Mouse (Mus musculus) heart, postnatal 36 days (tissue): Measurements from ENCODE around the gene Kpna3. TPM values are rescaled to one million over a fixed set of nuclear protein-coding genes. Genes with fewer than 3 reads are reported as not detected.
"Not testable (repeated sequence)": the region's sequence is repeated elsewhere in the genome, so short reads cannot be mapped to it uniquely, and the experiment has no call there.

Experiments
- DNase-seq, 2 experiments: peaks; one replicate each; pipeline ENCODE4 v3.0.0; 2021 to 2022
- intact Hi-C: fragments of 180-260 bp; cut with DNase I; formaldehyde crosslinking; loops from one replicate; pipeline ENCODE4 v1.15.1; 2025
- total RNA-seq, 2 experiments: library from RNA; stranded (reverse); gene quantifications; 2 replicates each; pipeline ENCODE4 v1.2.3; 2021

Kpna3 gene
- total RNA-seq, 2 experiments from 2014 or later, result 52.1 to 53.3 TPM

DNA sequence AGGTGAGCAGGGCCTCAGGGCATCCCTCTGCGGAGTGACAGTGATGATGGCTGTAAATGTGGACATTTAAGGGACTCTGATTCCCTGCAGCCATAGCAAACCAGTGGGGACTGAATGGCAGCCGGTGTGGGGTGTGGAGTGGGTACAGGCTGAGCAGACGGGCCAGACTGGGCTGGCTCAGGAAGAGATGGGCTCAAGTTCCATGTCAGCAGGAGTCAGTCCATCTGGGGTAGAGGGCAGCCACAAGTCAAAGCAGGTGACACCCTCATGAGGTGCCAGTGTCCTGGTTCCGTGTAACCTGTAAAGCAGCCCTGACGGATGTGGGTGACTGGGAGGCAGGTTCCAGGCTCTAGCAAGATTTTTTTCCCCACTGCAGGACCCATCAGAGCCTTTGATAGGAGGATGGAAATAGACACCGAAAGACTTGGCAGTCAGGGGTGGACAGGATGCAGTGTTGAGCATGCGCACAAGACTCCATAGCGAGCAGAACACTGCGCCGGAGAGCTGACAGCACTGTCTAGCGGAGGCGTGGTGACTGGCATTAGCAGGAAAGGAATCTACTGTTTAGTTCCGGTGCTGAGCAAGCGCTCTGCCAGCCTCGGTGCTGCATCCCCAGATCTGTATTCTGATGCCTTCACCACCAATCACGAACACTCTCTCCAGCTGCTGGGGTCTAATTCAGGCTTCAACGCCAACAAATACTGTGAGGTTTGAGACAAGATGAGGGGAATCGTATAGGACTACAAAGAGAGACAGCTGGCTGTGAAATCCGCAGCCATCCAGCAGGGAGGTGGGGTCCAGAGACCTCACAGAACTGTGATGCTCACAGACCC is 111.8 kb downstream of the Kpna3 start:
- peak; percentile 65 to 66 for DNase-seq
- intact Hi-C loops, result no loop called here

GRCm38 (mm10) chr14:61327007-61327406 is 112.7 kb downstream of the Kpna3 start:
- intact Hi-C loops, DNase-seq: not testable (repeated sequence)

GRCm38 (mm10) chr14:61322740-61323139 is 116.9 kb downstream of the Kpna3 start:
- no peak for DNase-seq
- intact Hi-C loops, result no loop called here

DNA sequence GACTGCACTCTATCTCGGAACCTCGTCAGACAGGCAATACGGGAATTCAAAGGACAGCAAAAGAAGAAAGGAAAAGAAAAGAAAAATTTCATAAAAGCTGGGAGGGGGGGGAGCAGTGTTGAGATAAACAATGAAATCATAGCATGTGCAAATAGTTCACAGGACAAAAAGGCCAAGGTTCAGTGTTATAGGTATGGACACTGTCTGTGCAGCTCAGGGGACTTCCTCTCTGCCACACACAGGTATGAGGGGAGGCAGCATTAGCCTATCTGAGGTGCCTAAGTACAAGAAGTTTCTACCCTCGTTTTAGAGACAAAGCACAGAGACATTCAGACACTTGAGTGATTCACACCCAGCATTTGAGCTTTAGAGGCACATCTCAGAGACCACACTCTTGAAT is 118.5 kb downstream of the Kpna3 start:
- intact Hi-C loops, result no loop called here
- no peak for DNase-seq

DNA sequence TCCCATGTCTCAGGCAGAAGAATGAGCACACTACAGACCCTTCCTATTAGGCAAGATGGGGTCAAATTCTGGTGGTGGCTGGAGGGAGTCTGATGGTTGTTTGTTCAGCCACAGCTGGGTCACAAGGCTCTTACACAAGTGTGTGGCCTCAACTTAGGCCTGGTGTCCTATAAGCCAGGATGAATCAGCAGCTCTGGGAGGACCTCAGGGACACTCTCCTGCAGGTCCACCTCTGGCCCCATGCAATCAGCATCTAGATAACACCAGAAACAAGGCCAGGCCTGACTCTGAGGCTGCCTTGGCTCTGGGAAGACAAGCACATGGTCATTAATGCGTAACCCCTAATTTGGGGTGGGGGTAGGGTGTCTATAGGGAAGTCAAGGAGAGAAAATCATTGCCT is 118.9 kb downstream of the Kpna3 start:
- intact Hi-C loops, result no loop called here
- DNase-seq, result no peak

DNA sequence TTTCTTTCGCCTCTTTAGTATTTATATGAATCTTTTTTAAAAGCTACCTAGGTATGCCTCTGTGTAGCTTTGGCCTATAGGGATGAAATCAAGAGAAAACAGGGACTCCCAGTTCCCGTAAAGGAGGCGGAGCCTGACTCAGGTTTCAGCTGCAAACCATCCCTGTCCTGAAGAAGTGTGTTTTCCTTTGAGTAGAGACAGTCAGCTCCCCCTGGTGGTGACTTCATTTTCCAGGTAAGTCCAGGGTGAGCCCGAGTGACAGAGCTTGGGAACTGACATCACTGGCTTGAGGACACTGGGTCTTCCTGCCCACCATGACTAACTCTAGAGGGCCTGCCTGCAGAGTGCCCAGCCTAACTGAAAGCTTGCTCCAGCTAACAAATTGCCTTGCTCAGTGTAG is 122.8 kb downstream of the Kpna3 start:
- intact Hi-C loops, result no loop called here
- peak; percentile 21 to 29 for DNase-seq

Other genes starting within 250 kb of the Kpna3 start
- gene Sgcg, start 181.4 kb downstream of the Kpna3 start, total RNA-seq, result 100 to 1,000 TPM; 237 to 263 TPM
- 1 to 10 TPM; 1.2 to 1.7 TPM for gene Arl11, start 130.1 kb downstream of the Kpna3 start, total RNA-seq
- gene Ebpl, start 79.4 kb downstream of the Kpna3 start, total RNA-seq, result 1 to 10 TPM; 1.1 TPM
- gene Spryd7, start 117.0 kb upstream of the Kpna3 start, total RNA-seq, result 10 to 100 TPM; 57.8 to 63.2 TPM
- 1 to 10 TPM; 6.6 to 8.1 TPM for gene Trim13, start 158.4 kb upstream of the Kpna3 start, total RNA-seq
- gene Kcnrg, start 167.6 kb upstream of the Kpna3 start, total RNA-seq, result not detected